Mouse (Mus musculus) T-helper 1 cell (primary cell): ENCODE data around the gene Lrrc27.

ENCODE experiments used
- in situ Hi-C: fragments of 300-600 bp; cut with MboI, MseI; formaldehyde crosslinking; loops from one replicate; pipeline ENCODE4 v1.15.1; 2025; ENCODE audit warnings: high pct_unique_total_duplicates

Gene Lrrc27

DNA sequence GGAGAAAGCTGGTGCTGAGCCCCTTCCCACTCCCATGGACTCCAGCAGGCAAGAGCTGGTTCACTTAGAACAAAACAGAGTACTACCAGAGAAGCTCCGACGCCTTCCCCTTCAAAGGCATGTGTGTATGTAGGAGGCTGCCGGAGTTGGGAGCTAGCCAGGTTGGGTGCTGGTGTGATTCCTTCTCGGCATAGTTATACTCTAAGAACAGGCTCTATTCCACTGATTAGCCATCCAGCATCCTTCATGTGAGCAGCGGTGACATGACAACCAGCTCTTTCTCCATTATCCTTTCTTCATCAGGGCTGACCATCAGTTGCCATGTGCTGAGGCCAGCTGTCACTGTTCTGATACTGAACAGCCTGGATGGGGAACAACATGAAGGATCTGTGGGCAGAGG lies 59.1 kb downstream of the Lrrc27 start:
- in situ Hi-C loops: no loop called here

DNA sequence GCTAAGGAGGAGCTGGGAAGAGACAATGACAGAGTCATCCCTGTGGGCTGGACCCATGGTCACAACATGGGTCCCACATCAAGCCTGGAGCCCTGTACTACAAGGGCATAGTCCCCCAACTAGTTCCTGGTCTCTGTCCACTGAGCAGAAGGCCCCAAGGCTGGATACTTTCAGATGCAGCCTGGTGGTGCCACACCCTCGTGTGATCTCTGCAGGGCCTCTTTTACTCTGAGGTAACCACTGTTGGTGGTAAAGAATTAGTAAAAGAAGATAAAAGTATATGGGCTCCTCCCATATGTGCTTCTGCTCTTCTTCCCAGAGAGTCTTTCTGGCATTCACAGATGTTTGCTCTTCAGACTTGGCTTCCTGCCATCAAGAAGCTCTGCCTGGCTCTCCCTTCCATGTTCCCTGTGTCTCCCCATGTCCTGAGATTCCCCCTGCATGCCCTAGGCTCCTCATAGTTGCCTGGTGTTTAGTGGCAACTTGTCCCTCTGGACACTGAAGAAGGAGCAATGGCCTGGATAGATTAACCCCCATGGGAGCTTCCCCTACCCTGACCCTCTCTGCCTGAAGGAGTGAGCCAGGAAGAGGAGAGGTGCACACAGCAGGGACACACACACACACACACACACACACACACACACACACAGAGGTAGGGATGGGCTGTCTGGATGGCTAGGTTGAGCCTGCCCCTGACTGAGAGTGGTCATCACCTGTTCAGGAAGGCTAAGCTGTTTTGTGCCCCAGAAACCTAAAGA lies 60.0 kb downstream of the Lrrc27 start:
- in situ Hi-C loops: no loop called here

DNA sequence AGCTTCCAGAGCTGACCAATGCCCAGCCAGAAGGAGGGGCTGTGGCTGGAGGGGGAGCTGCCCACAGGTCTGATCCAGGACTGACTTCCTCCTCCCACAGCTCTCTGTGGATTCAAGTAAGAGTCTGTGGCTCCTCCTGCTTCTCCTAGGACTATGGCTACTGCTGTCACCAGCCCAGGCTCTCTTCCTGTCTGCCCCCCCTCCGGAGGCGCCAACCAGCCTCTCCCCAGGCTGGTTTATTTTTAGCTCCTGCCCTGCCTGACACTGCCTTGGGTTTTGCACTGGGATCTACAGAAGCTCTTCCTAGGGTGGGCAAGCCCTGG lies 60.6 kb downstream of the Lrrc27 start:
- in situ Hi-C loops: no loop called here

DNA sequence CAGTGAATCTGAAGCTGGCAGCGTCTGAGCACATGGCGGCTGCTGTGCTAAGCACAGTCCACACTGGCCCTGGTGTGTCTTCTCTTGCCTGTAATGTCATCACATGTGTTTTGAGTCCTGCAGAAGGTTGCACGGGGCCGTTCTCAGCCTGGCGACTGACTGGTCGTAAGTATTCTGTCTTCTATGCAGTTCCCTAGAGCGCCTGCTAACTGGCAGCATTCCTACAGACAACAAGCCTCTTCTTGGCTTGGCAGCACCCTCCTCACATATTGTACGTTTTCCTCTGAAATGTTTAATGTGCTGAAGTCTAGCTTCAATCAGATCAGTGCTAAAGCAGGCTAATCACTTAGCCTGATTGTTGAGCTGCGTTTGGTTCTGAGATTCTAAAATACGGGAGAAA lies 62.8 kb downstream of the Lrrc27 start:
- in situ Hi-C loops: no loop called here

DNA sequence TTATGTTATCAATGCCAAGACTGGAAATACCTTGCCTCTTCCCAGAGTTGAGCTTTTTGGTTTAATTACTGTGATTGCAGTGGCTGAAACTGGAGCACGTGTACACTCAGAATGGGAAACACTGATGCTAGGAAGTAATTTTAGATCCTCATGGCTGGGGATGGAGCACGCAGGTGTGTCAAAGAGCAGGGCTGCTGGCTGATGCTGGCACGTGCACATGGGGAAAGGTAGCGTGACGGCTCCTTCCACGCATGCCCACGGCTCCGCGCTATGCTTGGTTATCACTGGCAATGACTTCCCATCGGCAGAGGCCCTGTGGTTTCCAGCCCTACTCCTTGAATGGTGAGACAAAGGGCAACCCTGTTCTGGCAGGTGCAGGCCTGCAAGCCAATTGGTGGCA lies 63.4 kb downstream of the Lrrc27 start:
- in situ Hi-C loops: no loop called here

DNA sequence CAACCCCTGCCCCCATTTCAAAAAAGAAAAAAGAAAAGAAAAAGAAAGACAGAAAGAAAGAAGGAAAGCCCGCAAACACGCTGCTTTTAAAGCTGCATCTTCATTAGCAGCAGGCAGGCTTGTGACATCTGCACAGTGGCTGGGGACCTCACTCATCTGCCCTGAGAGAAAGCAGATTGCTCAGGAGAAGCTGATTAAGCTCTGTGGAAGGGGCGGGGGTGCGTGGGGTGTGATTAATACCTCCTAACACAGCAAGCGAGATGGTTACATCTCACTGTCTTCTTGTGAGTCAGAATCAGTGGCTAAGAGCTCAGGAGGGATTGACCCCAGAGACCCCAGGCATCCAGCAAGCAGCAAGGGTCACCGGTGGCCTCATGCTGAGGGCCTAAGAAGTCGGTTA lies 64.7 kb downstream of the Lrrc27 start:
- in situ Hi-C loops: no loop called here

DNA sequence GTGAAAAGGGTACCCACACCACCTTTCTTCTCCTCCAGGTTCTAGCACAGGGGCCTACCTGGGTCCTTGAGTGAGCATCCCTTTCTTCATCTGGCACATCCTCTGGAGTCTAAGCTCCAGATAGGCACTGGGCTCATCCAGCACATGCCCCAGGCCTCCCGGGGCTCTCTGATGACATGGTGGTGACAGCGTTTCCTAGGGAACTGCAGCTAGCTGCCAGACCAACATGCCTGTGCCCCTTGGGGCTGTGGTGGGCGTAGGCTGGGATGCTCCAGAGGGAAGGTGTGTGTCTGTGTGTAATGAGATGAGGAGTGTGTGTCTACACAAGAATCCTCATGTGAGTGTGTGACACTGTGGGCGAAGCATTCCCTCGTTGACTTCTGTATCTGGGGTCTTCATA lies 66.8 kb downstream of the Lrrc27 start:
- in situ Hi-C loops: no loop called here

DNA sequence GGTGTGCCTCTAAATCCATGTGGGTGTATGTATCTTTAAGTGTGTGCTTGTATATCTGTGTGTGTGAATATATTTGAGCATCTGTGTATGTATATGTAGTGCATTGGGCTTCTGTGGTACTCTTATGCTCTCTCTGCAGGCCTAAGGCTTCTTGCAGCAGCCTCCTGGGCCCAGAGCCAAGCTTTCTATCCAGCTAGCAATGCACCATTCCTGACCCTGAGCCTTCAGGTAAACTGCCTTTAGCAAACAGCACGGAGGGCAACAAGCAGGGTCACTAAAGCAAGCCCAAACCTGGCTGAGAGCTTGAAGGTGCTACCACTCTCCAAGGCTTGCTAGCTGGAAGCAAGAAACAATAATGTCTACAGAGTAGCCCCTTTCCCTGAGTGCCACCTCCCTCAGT lies 67.3 kb downstream of the Lrrc27 start:
- in situ Hi-C loops: no loop called here

DNA sequence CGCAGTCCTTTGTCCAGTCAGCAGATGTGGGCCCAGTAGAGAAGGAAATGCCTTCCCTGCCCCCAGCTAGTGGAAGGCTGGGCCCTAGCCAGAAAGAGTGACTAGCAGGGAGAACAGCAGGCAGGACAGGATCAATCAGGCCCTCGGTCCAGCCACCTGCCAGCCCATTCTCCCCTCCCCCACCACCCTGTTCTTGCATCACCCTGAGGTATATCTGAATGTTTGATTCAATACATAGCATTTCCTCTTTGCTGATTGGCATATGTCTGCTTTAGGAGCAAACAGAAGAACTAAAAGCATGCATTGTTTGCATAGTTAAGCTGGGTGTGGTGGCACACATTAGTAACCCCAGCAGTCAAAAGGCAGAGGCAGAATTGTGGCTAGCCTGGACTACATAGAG lies 68.4 kb downstream of the Lrrc27 start:
- in situ Hi-C loops: no loop called here

DNA sequence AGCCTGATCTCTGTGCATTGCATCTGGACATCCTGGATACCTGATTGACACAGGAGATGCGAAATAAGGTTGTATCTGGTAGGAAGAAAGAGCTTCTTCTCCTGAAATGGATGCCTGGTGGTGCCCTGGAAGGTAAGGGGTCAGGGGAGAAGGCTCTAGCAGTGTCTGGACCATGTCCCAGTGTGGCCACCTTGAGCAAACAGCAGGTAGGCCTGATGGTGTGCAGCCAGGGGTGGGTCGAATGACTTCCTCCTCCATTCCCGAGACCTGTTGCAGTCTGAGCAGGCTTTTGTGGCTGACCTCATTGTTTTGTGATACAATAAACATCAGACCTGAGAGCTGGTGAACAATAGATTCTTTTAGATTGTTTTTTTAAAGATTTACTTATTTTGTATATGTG lies 69.2 kb downstream of the Lrrc27 start:
- in situ Hi-C loops: no loop called here

DNA sequence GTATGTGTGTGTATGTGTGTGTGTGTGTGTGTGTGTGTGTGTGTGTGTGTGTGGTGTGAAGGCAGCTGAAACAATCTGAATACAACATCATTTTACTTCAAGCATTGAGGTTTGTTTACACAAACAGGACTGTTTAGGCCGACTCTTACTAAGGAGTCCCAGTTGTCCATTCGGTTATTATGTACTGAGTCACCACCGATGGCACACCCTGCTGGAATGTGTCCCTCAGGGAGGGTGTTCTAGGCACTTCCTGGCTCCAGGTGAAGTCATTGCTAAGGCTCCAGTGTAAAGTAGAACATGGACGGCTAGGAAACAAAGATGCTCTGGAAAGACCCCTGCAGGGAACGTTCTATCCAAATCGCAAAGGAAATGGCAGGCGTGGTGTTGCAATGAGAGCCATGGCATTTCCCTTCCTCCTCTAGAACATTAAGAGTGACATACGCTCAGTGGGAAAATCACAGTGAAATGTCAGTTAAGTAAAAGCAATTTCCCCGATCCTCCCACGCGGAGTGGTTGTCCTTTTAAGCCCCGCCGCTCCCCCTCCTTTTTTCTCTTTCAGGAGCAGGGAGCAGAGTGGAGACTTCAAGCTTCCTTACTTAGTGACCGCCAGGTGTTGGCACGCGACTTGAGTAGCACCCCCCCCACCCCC lies 72.6 kb downstream of the Lrrc27 start:
- in situ Hi-C loops: no loop called here

DNA sequence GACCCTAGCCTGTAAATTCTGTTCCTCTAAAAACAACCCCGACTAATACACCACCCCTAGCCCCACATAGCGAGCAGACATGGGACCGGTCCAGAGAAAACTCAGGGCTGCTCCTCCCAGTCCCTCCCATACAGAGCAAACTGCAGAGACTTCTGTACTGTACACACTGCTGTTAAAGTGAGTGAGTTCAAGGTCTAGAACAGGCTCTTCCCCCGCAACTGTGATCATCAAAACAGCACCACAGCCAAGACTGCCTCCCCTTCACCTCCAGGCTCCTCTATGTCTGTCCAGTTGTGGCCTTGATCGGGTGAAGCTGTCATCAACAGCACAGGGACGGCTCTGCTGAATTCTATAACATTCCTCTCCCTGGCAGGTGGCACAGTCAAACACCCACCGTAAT lies 75.8 kb downstream of the Lrrc27 start:
- in situ Hi-C loops: no loop called here
